Mouse (Mus musculus): ENCODE data around the gene Sin3a.
A peak's percentile ranks its signal among the peaks of the same experiment; 100 is the strongest.

The Sin3a gene

GRCm38 (mm10) chr9:57071801-57072351 lies at the start of gene Sin3a:
Gene Sin3a (plus strand): TSS chr9:57072040.
- DNase-seq = peak; percentile 71 to 78

GRCm38 (mm10) chr9:57031756-57032155 lies 40.1 kb upstream of the Sin3a start:
- DNase-seq = no peak

- peak; percentile 78 to 82 for DNase-seq
These were observed 15.6 kb upstream of the Sin3a start for GRCm38 (mm10) chr9:57056237-57056636.

- no peak for DNase-seq
These were observed 7.7 kb upstream of the Sin3a start for GRCm38 (mm10) chr9:57064164-57064563.

- no peak for DNase-seq
These were observed 3.6 kb upstream of the Sin3a start for GRCm38 (mm10) chr9:57068266-57068665.

GRCm38 (mm10) chr9:57070262-57070661 lies 1.6 kb upstream of the Sin3a start:
- DNase-seq = no peak

GRCm38 (mm10) chr9:57070800-57071545 lies 867 bp upstream of the Sin3a start:
- DNase-seq = no peak

- no peak for DNase-seq
These were observed 717 bp downstream of the Sin3a start for GRCm38 (mm10) chr9:57072526-57072988.

GRCm38 (mm10) chr9:57072989-57073789 lies 1.3 kb downstream of the Sin3a start:
- peak; percentile 95 to 96 for DNase-seq

- no peak for DNase-seq
These were observed 1.9 kb downstream of the Sin3a start for GRCm38 (mm10) chr9:57073790-57074094.

- DNase-seq = peak; percentile 42 to 46
These were observed 2.5 kb downstream of the Sin3a start for GRCm38 (mm10) chr9:57074171-57074821.

- peak; percentile 78 to 81 for DNase-seq
These were observed 3.2 kb downstream of the Sin3a start for GRCm38 (mm10) chr9:57074822-57075603.

- peak; percentile 98 to 99 for DNase-seq
These were observed 4.0 kb downstream of the Sin3a start for GRCm38 (mm10) chr9:57075681-57076381.

GRCm38 (mm10) chr9:57076701-57077660 lies 5.1 kb downstream of the Sin3a start:
- peak; percentile 85 to 88 for DNase-seq

- no peak for DNase-seq
These were observed 10.4 kb downstream of the Sin3a start for GRCm38 (mm10) chr9:57082236-57082635.

GRCm38 (mm10) chr9:57117261-57117755 lies 45.5 kb downstream of the Sin3a start:
- no peak for DNase-seq

GRCm38 (mm10) chr9:57129641-57130040 lies 57.8 kb downstream of the Sin3a start:
- DNase-seq = no peak

GRCm38 (mm10) chr9:57130577-57131433 lies 59.0 kb downstream of the Sin3a start, which contains the start of gene Man2c1:
Gene Man2c1 (plus strand): TSS chr9:57130690.
- DNase-seq = peak; percentile 96 to 98

GRCm38 (mm10) chr9:57137246-57137645 lies 65.4 kb downstream of the Sin3a start:
- no peak for DNase-seq
